Mouse (Mus musculus): Measurements from ENCODE around the gene Tmem29.
"Not testable (repeated sequence)": the region's sequence is repeated elsewhere in the genome, so short reads cannot be mapped to it uniquely, and the experiment has no call there.

Tmem29 gene

GRCm38 (mm10) chrX:150458766-150459350 is at the start of gene Tmem29:
TSS of gene Tmem29 (minus strand) at chrX:150459154.
- CTCF ChIA-PET, result interaction anchor here in 3 of 4 experiments (0.6 to 1.4 kb wide), 3 partner anchors 10 to 497 kb away, joined by 3 to 5 read pairs (median 4); no protein-coding TSS in a partner anchor
- POLR2A ChIA-PET, result interaction anchor here in 3 of 4 experiments (0.6 to 1.7 kb wide), 13 partner anchors 10 to 586 kb away, joined by 3 to 9 read pairs (median 5); partner anchors contain the start of gene Pfkfb1 (in 1 of the 3)

- ChIA-PET CTCF (no interaction called here), POLR2A (no interaction called here)
These were observed 49.7 kb upstream of the Tmem29 start for GRCm38 (mm10) chrX:150508696-150509095.

- CTCF ChIA-PET, POLR2A ChIA-PET: not testable (repeated sequence)
These were observed 28.9 kb upstream of the Tmem29 start for GRCm38 (mm10) chrX:150487811-150488210.

- POLR2A ChIA-PET, CTCF ChIA-PET: not testable (repeated sequence)
These were observed 27.5 kb upstream of the Tmem29 start for GRCm38 (mm10) chrX:150486314-150487030.

GRCm38 (mm10) chrX:150477854-150478780 is 19.2 kb upstream of the Tmem29 start:
- POLR2A ChIA-PET, result interaction anchor here in 3 of 4 experiments (1.0 to 1.5 kb wide), 4 partner anchors 19 to 37 kb away, joined by 3 to 6 read pairs (median 4); partner anchors contain the start of gene Tmem29 (in 3 of the 3)
- CTCF ChIA-PET, result interaction anchor here in 2 of 4 experiments (1.3 kb wide), 2 partner anchors 19 kb away, joined by 3 to 5 read pairs; partner anchors contain the start of gene Tmem29 (in 2 of the 2)

GRCm38 (mm10) chrX:150471416-150471815 is 12.5 kb upstream of the Tmem29 start:
- POLR2A ChIA-PET, result no interaction called here
- CTCF ChIA-PET, result no interaction called here

- POLR2A ChIA-PET, result no interaction called here
- CTCF ChIA-PET, result no interaction called here
These were observed 9.3 kb upstream of the Tmem29 start for GRCm38 (mm10) chrX:150468266-150468665.

GRCm38 (mm10) chrX:150466817-150467216 is 7.9 kb upstream of the Tmem29 start:
- POLR2A ChIA-PET, result not testable (repeated sequence)

GRCm38 (mm10) chrX:150460143-150460542 is 1.2 kb upstream of the Tmem29 start:
- ChIA-PET POLR2A (no interaction called here), CTCF (interaction anchor here in 1 of 4 experiments (1.4 kb wide), 1 partner anchor 496 kb away, joined by 4 read pairs; no protein-coding TSS in a partner anchor)

More at GRCm38 (mm10) chrX:150466817-150467216, 7.9 kb upstream of the Tmem29 start:
- CTCF ChIA-PET, result not testable (repeated sequence)

GRCm38 (mm10) chrX:150459411-150459927 is 515 bp upstream of the Tmem29 start:
- CTCF ChIA-PET, result interaction anchor here in 2 of 4 experiments (0.7 to 1.4 kb wide), 2 partner anchors 18 to 497 kb away, joined by 3 to 5 read pairs (median 4); no protein-coding TSS in a partner anchor
- POLR2A ChIA-PET, result interaction anchor here in 3 of 4 experiments (0.6 to 1.7 kb wide), 10 partner anchors 17 to 497 kb away, joined by 3 to 9 read pairs (median 4); partner anchors contain the start of gene Pfkfb1 (in 1 of the 3)

- POLR2A ChIA-PET, result interaction anchor here in 3 of 4 experiments (0.7 to 1.7 kb wide), 4 partner anchors 9 to 587 kb away, joined by 3 to 7 read pairs (median 6); no protein-coding TSS in a partner anchor
- CTCF ChIA-PET, result interaction anchor here in 1 of 4 experiments (0.6 kb wide), 1 partner anchor 9 kb away, joined by 5 read pairs; no protein-coding TSS in a partner anchor
These were observed 818 bp downstream of the Tmem29 start for GRCm38 (mm10) chrX:150458136-150458535.

GRCm38 (mm10) chrX:150440505-150441338 is 18.2 kb downstream of the Tmem29 start:
- POLR2A ChIA-PET, result interaction anchor here in 3 of 4 experiments (0.6 to 1.8 kb wide), 6 partner anchors 8 to 625 kb away, joined by 3 to 7 read pairs (median 3); partner anchors contain the start of gene Tmem29 (in 1 of the 3)
- CTCF ChIA-PET, result no interaction called here

GRCm38 (mm10) chrX:150436373-150436772 is 22.6 kb downstream of the Tmem29 start:
- ChIA-PET POLR2A (interaction anchor here in 1 of 4 experiments (0.5 kb wide), 1 partner anchor 23 kb away, joined by 3 read pairs; the partner anchor contains the start of gene Tmem29), CTCF (no interaction called here)

- ChIA-PET CTCF (no interaction called here), POLR2A (no interaction called here)
These were observed 23.6 kb downstream of the Tmem29 start for GRCm38 (mm10) chrX:150435367-150435766.

GRCm38 (mm10) chrX:150413505-150413904 is 45.4 kb downstream of the Tmem29 start:
- POLR2A ChIA-PET, result interaction anchor here in 1 of 4 experiments (0.6 kb wide), 1 partner anchor 44 kb away, joined by 3 read pairs; no protein-coding TSS in a partner anchor
- CTCF ChIA-PET, result no interaction called here

Measured in embryonic stem cell, embryonic (primary cell).